Mouse (Mus musculus): ENCODE measurements around the gene Chst4.

GRCm38 (mm10) chr8:109983944-109984343 is 55.6 kb downstream of the Chst4 start:
- TF ChIP-seq CTCF (IDR thresholded peaks at IDR 0.05; ENCODE audit: low read depth, low read length) (no peak), POLR2A (IDR thresholded peaks at IDR 0.05; ENCODE audit: borderline replicate concordance, low read depth, low read length) (no peak)
